Mouse (Mus musculus): Measurements from ENCODE around the gene Dclre1c. TPM values are rescaled to one million over a fixed set of nuclear protein-coding genes. Genes with fewer than 3 reads are reported as not detected.
A peak's percentile ranks its signal among the peaks of the same experiment; 100 is the strongest.

The Dclre1c gene
- total RNA-seq, 2 experiments from 2014 or later: 11.3 to 12.5 TPM

DNA sequence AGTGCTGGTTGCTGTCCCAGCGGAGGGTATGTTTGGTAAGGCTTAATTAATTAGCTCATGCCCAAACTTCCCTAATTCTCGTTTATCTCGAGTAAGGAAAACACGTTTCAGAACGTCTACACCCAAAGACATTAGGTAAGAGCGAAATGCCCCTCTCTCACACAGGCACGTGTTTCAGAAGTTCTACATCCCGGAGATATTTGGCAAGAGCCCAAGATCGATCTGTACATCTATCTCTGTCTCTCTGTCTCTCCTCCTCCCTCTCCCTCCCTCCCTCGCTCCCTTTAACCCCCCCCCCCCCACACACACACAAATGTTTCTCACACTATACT is 614 bp downstream of the Dclre1c start:
- no peak for TF ChIP-seq CTCF (IDR thresholded peaks at IDR 0.05)
- H3K27ac ChIP-seq: peak overlapping the region; percentile 37
- intact Hi-C loops (cut with DNase I): loop anchor here (2.0 kb wide), 1 partner anchor 88 kb away; the partner anchor contains the start of genes Cdnf, Gm45902 and Hspa14
- H3K4me3 ChIP-seq: peak overlapping the region; percentile 84
- DNase-seq (ENCODE audit: extremely low spot score in 1 of 2, low spot score in 2 of 2): no peak

DNA sequence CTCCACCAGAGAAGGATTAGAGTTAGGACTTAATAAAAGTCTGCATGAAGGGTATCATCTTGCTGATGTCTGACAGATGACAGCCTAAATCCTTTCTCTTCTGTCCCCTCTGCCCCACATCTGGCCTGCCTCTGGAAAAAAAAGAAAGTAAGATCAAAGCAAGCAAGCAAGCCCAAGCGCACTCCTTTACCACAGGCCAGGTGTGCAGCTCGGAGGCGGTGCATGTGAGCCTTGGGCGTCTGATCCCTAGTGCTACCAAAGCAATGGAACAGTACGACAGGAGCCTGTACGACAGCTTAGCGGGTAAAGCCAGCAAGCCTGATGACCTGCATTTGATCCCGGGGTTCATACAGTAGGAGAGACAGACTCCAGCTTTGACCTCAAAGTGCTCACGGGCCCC is 7.0 kb downstream of the Dclre1c start:
- Histone ChIP-seq H3K4me3 (no peak overlapping the region), H3K27ac (no peak overlapping the region)
- no peak for TF ChIP-seq CTCF (IDR thresholded peaks at IDR 0.05)
- DNase-seq (ENCODE audit: extremely low spot score in 1 of 2, low spot score in 2 of 2): no peak
- intact Hi-C loops (cut with DNase I): no loop called here

DNA sequence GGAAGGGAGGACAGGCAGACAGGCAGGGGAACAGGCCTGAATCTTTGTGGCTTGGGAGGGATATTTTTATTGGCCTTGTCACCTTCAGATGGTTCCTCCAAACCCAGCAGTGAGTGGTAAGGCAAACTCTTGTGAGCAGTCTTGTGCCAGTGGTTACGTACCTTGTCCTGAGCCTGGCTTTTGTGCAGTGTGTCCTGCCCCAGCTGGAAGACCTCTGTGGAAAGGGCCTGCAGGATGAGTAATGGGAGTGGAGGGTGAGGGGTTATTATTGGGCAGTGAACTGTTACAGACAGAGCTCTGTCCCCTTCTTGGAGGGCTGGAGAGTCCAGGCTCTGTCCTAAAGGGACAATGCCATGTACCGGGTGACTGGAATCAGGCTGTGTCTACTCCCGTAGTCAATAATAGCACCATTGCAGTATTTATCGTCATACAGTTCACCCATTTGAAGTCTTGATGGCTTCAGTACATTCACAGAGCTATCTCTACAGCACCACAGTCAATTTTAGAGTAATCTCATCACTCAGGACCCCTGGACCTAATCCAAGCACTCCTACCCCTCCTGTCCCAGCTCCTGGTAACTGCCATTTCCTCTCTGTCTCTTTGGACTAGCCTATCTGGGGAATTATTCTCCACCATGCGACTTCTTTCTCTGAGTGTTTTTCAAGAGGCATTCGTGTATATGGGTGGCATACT is 11.6 kb downstream of the Dclre1c start:
- H3K4me3 ChIP-seq: no peak overlapping the region
- intact Hi-C loops (cut with DNase I): no loop called here
- no peak for TF ChIP-seq CTCF (IDR thresholded peaks at IDR 0.05)
- H3K27ac ChIP-seq: no peak overlapping the region
- no peak for DNase-seq (ENCODE audit: extremely low spot score in 1 of 2, low spot score in 2 of 2)

DNA sequence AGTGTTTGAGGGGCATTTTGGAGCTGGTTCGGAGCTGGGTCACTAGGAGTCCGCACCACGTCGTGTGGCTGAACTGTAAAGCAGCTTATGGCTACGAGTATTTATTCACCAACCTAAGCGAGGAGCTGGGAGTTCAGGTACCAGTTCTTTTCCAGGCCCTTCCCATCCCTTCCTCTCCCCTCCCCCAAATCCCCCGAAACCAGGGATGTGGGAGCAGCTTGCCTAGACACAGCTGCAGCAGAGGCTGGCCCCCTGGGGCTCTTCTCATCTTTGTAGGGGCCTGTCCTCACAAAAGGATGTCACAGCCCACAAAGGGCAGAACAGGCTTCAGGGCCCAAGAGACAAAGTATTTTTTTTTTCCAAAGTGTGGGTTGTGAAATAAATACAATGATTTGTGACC is 14.0 kb downstream of the Dclre1c start:
- intact Hi-C loops (cut with DNase I): no loop called here
- no peak overlapping the region for H3K4me3 ChIP-seq
- TF ChIP-seq CTCF (IDR thresholded peaks at IDR 0.05): no peak
- no peak for DNase-seq (ENCODE audit: extremely low spot score in 1 of 2, low spot score in 2 of 2)
- no peak overlapping the region for H3K27ac ChIP-seq

DNA sequence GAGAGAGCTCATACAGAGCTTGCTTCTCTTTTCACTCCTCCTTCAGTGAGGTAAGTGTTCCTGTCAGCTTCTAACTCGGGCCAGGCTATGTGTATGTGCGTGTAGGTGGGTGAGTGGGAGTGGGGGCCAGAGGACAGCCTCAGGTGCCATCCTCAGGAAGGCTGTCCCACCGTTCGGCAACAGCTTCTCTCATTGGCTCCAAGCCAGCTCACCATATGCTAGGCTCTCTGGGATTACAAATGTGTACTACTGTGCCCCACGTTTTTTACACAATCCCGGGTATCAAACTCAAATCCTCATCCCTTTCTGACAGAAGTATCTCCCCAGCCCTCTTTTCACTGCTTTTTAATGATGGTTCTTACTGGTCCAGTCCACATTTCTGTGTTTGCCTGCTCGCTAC is 20.3 kb downstream of the Dclre1c start:
- TF ChIP-seq CTCF (IDR thresholded peaks at IDR 0.05): no peak
- no peak for DNase-seq (ENCODE audit: extremely low spot score in 1 of 2, low spot score in 2 of 2)
- Histone ChIP-seq H3K4me3 (no peak overlapping the region), H3K27ac (no peak overlapping the region)
- intact Hi-C loops (cut with DNase I): no loop called here

DNA sequence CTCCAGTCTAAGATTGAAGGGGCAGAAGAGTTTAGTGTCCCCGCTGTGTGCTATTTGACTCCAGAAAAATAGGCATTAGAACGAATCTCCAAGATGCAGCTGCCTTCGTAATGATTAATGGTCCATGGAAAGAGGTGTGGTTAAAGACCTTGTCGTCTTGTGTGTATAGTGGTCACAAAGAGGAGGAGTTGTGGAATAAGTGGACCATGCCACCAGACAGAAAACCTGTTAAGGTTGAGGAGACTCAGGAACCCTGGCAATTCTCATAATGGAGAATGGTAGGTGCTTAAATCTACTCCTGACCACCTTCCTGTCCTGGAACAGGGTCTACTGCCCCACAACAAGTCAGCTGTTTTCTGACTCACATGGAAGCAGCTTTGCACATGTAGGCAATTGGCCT is 22.1 kb downstream of the Dclre1c start:
- intact Hi-C loops (cut with DNase I): no loop called here
- H3K4me3 ChIP-seq: no peak overlapping the region
- TF ChIP-seq CTCF (IDR thresholded peaks at IDR 0.05): no peak
- no peak overlapping the region for H3K27ac ChIP-seq
- DNase-seq (ENCODE audit: extremely low spot score in 1 of 2, low spot score in 2 of 2): no peak

DNA sequence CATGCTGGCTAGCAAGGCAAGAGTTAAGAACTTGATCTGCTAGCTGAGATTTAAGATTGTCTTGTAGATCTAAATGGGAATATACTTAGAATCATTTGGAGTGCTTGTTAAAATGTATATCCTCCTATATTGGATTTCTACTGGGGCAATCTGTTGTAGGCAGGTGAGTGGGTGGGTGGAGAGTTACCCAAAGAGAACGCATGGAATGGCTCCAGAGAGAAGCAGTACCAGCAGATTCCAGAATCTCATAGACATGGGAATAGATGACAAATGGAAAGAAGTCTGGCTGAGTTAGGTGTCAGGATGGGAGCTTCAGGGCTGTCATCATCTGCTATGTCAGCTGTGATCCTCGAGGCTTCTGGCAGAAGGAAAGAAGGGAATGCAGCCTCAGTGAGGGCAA is 25.5 kb downstream of the Dclre1c start:
- no peak overlapping the region for H3K4me3 ChIP-seq
- peak in 1 of 2 experiments; percentile 26 for DNase-seq (ENCODE audit: extremely low spot score in 1 of 2, low spot score in 2 of 2)
- TF ChIP-seq CTCF (IDR thresholded peaks at IDR 0.05): no peak
- H3K27ac ChIP-seq: no peak overlapping the region; the same call in 1 of the 2 replicates
- intact Hi-C loops (cut with DNase I): no loop called here

DNA sequence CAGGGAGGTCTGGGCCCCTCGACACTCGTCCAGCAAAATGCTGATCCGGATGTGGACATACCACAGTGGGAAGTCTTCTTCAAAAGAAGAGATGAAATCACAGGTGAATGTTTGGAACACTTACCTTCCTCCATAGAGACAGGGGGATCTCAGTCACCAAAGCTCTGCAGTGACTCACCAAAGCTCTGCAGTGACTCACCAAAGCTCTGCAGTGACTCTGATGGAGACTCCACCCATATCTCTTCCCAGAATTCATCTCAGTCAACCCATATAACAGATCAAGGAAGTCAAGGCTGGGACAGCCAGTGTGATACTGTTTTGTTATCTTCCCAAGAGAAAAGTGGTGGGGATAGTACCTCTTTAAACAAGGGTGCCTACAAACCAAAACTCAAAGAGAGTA is 29.2 kb downstream of the Dclre1c start:
- no peak for TF ChIP-seq CTCF (IDR thresholded peaks at IDR 0.05)
- DNase-seq (ENCODE audit: extremely low spot score in 1 of 2, low spot score in 2 of 2): no peak
- H3K27ac ChIP-seq: no peak overlapping the region
- intact Hi-C loops (cut with DNase I): no loop called here
- no peak overlapping the region for H3K4me3 ChIP-seq

DNA sequence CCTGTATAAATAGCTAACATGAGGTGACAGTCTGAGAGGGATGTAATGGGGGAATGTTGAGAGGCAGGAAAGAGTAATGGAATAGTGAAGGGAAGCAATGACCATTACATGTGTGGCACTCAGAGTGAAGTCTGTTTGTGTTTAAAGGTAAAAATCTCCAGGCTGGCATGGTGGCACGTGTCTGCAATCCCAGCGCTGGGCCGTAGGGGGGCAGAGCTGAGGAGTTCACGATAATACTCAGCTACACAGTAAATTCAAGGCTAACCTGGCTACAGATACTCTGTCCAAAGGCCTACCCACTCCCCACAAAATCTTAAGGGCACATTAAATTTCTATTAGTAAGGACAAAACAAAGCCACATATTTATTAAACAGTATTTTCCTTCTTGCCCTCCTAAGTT is 32.7 kb downstream of the Dclre1c start:
- no peak overlapping the region for H3K4me3 ChIP-seq
- intact Hi-C loops (cut with DNase I): no loop called here
- no peak; the same call in none of the 2 replicates for TF ChIP-seq CTCF (IDR thresholded peaks at IDR 0.05)
- no peak for DNase-seq (ENCODE audit: extremely low spot score in 1 of 2, low spot score in 2 of 2)
- H3K27ac ChIP-seq: no peak overlapping the region

DNA sequence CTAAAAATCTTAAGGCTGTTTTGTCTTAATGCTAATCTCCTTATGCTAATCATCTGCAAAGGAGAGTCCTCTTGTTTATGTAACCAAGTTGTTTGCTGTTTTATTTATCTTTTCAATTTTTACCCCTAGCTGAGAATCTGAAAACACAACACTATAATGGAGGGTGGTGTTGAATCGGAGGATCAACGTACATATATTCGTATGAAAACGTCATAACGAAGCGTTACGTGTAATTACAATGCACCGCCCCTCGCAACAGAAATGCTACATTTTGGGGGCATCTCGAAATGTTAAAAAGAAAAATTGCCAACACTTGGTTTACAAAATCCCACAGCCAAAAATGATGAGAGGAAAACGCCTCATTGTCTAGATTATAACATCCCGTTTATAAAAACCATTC is 50.0 kb downstream of the Dclre1c start:
- no peak for TF ChIP-seq CTCF (IDR thresholded peaks at IDR 0.05)
- Histone ChIP-seq H3K4me3 (peak overlapping the region; percentile 95), H3K27ac (no peak overlapping the region)
- intact Hi-C loops (cut with DNase I): no loop called here
- DNase-seq (ENCODE audit: extremely low spot score in 1 of 2, low spot score in 2 of 2): no peak

DNA sequence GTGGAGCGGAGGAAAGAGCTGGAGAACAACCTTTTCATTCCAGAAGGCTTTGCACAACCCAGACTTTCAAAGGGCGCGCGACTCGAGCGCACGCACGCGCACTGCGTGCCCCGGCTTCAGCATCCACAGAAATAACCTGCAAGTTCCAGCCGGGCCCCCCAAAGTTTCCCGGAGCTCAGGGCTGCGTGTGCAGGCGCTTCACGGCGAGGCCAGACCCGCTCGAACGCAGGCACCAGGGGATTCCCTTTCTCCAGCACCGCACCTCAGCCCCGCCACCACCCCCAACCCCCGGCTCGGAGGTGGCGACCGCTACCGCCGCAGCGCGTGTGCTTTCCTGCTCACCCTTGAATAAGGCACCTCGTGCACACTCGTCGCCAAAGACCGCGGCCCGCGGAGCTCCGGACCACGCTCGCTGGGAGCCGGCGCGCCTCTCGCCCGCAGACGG is 50.5 kb downstream of the Dclre1c start:
- intact Hi-C loops (cut with DNase I): no loop called here

DNA sequence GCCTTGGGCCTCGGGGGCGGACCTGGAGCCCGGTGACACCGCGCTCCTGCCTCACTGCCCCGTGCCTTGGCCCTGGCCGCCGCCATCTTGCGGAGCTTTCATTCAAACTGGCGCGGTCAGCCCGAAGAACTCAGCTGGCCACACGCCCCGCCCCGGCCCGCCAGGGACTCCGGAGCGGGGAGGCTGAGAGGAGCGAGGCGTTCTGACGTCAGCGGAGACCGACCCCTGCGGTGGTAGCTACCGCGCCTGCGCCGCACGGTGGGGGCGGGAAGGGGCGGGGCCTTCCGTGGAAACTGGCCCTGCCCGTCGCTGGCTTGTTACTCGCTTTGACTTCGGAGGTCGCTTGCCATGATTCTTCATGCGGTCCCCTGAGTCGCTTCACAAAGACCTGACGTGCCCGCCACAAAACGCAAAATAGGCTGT is 50.9 kb downstream of the Dclre1c start, which contains the start of gene Suv39h2:
Gene Suv39h2, minus strand, starts transcription at position 171 of the 423 bp plus-strand sequence.
- TF ChIP-seq CTCF (IDR thresholded peaks at IDR 0.05): no peak
- peak; percentile 96 to 98 for DNase-seq (ENCODE audit: extremely low spot score in 1 of 2, low spot score in 2 of 2)
- intact Hi-C loops (cut with DNase I): no loop called here
- peak within 1 kb of the TSS; percentile 75 for H3K27ac ChIP-seq
- H3K4me3 ChIP-seq: peak within 1 kb of the TSS; percentile 95

More for the DNA sequence above, 50.5 kb downstream of the Dclre1c start:
- peak overlapping the region; percentile 95 for H3K4me3 ChIP-seq
- DNase-seq (ENCODE audit: extremely low spot score in 1 of 2, low spot score in 2 of 2): peak; percentile 57 to 60
- TF ChIP-seq CTCF (IDR thresholded peaks at IDR 0.05): no peak
- peak overlapping the region; percentile 48; the same call in 1 of the 2 replicates for H3K27ac ChIP-seq

DNA sequence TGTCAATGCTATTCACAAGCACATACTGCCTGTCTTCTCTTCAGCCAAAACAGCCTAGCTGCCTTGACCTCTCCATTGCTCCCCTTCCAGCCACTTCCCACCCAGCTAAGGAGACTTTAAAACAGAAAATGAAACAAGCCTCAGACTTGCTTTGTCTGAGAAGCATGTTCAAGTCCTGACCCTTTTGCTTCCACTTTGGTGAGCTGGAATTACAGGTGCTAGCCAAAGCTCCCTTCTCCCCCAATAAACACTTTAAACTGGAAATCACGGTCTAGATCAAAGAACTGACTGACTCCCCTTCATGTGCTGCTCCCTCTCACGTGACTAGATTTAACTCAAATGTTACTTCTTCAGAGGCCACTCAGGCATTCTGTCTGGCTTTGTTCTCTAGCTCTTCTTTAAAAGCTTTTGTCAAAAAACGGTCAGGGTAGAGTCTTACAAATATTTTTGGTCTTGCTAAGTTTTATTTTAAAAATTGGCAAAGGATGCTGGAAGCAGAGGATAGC is 51.9 kb downstream of the Dclre1c start:
- intact Hi-C loops (cut with DNase I): no loop called here
- TF ChIP-seq CTCF (IDR thresholded peaks at IDR 0.05): no peak
- DNase-seq (ENCODE audit: extremely low spot score in 1 of 2, low spot score in 2 of 2): no peak
- Histone ChIP-seq H3K4me3 (peak overlapping the region; percentile 95), H3K27ac (no peak overlapping the region)

All from left cerebral cortex, adult 2 months (tissue).